Comparison of ENCODE assay signal across 8 mouse cellular contexts in genomic region chr16:17722461-17723324, GRCm38 (mm10). TPM values are rescaled to one million over a fixed set of nuclear protein-coding genes. Genes with fewer than 3 reads are reported as not detected.
DNase-seq lines count a peak whose midpoint lies in the region; ATAC-seq and TF ChIP-seq lines count a peak whose summit lies in the region.

No protein-coding gene starts in this region.

- H3K9me3 ChIP-seq in G1E (replicated peaks): no peaks in the 10 kb centered on the region
- H3K9me3 ChIP-seq in forebrain, postnatal 0 days (ENCODE audit: low read length): no peaks in the 10 kb centered on the region
- H3K9me3 ChIP-seq in lung, embryonic 16.5 days (ENCODE audit: control insufficient read depth, low read length): no peaks in the 10 kb centered on the region

- H3K4me1 ChIP-seq in G1E (ENCODE audit: insufficient read depth, low read depth, low read length): peaks cover 30% of the 10 kb centered on the region
- H3K4me1 ChIP-seq in forebrain, postnatal 0 days (ENCODE audit: insufficient read depth): peaks cover 7% of the 10 kb centered on the region
- H3K4me1 ChIP-seq in lung, embryonic 16.5 days (replicated peaks; ENCODE audit: control insufficient read depth, insufficient read depth, low read length): peaks cover 19% of the 10 kb centered on the region

- H3K36me3 ChIP-seq in G1E (replicated peaks): peaks cover 23% of the 10 kb centered on the region
- no peaks in the 10 kb centered on the region for H3K36me3 ChIP-seq in forebrain, postnatal 0 days (ENCODE audit: insufficient read depth)
- H3K36me3 ChIP-seq in lung, embryonic 16.5 days (ENCODE audit: control insufficient read depth, insufficient read depth, low read length): no peaks in the 10 kb centered on the region

- H3K4me2 ChIP-seq in forebrain, postnatal 0 days (ENCODE audit: low read depth): peak overlapping the region; percentile 90
- H3K4me2 ChIP-seq in lung, embryonic 16.5 days (ENCODE audit: low read depth, low read length): peak overlapping the region; percentile 86

- H3K9ac ChIP-seq in forebrain, postnatal 0 days: peak overlapping the region; percentile 87
- peak overlapping the region; percentile 95 for H3K9ac ChIP-seq in lung, embryonic 16.5 days (ENCODE audit: low read length)

- no peak for TF ChIP-seq CTCF in G1E (IDR thresholded peaks at IDR 0.05; ENCODE audit: low read depth, low read length)
- peak; percentile 63 for TF ChIP-seq CTCF in forebrain, postnatal 0 days (IDR thresholded peaks at IDR 0.05; ENCODE audit: low read depth)

- H3K4me3 ChIP-seq in G1E (ENCODE audit: low read depth, low read length): peak overlapping the region; percentile 78
- peak overlapping the region; percentile 94 for H3K4me3 ChIP-seq in forebrain, postnatal 0 days (ENCODE audit: low read depth, low read length)
- peak overlapping the region; percentile 95 for H3K4me3 ChIP-seq in lung, embryonic 16.5 days (ENCODE audit: low read length)

- ATAC-seq in G1E (ENCODE audit: extremely low read depth, insufficient number of reproducible peaks, low FRiP score, poor library complexity, severe bottlenecking): peak; percentile 64
- ATAC-seq in forebrain, postnatal 0 days: peak; percentile 95
- peak; percentile 84 to 88 for ATAC-seq in hematopoietic stem cell, adult 5-6 weeks (replicated peaks in 1 of 2; ENCODE audit: insufficient read depth in 1 of 2, low FRiP score in 2 of 2, low TSS enrichment in 1 of 2, low read depth in 1 of 2, poor library complexity in 2 of 2, severe bottlenecking in 2 of 2)
- peak; percentile 90 for ATAC-seq in lung, embryonic 16.5 days (ENCODE audit: low read depth)

- 2% methylated on average over 44 of the region's 44 CpGs for WGBS in forebrain, postnatal 0 days
- 2% methylated on average over 42 of the region's 44 CpGs for WGBS in lung, embryonic 16.5 days

- H3K27ac ChIP-seq in forebrain, postnatal 0 days (ENCODE audit: low read depth, low read length): peak overlapping the region; percentile 76
- peak overlapping the region; percentile 83 for H3K27ac ChIP-seq in lung, embryonic 16.5 days (ENCODE audit: low read length)

- peak; percentile 86 for DNase-seq in G1E (ENCODE audit: low spot score)
- DNase-seq in cerebellum, adult 18-20 months: peak; percentile 89 to 93
- DNase-seq in forebrain, postnatal 0 days: peak; percentile 93
- DNase-seq in layer of hippocampus, adult 9-10 months (ENCODE audit: low spot score): peak; percentile 68
- DNase-seq in ovary, postnatal 10 days (ENCODE audit: low spot score): peak; percentile 80
- peak; percentile 87 to 88 for DNase-seq in thymus, postnatal 10 days (ENCODE audit: low spot score in 2 of 2)

- no peaks in the 10 kb centered on the region for H3K27me3 ChIP-seq in G1E (ENCODE audit: insufficient read depth, low read length)
- H3K27me3 ChIP-seq in forebrain, postnatal 0 days (ENCODE audit: insufficient read depth, low read length): no peaks in the 10 kb centered on the region
- H3K27me3 ChIP-seq in lung, embryonic 16.5 days (ENCODE audit: control insufficient read depth, insufficient read depth, low read depth, low read length): no peaks in the 10 kb centered on the region

RNA-seq across cellular contexts. Expression of gene Med15, which starts 10.0 kb away (rescaled TPM):
- 80.8 and 97.0 TPM in 2 replicates for total RNA-seq in G1E (2014; fragmentation: Nextera tagmentation)
- 20.3 and 23.4 TPM in 2 replicates for total RNA-seq in G1E (2017)
- polyA plus RNA-seq in G1E (2012): 221 and 227 TPM in 2 replicates
- total RNA-seq in forebrain, postnatal 0 days (2014; rRNA removed): 45.6 and 48.5 TPM in 2 replicates
- 40.9 and 46.9 TPM in 2 replicates for polyA plus RNA-seq in forebrain, postnatal 0 days (2015; fragmentation: Nextera tagmentation; extraction: Ambion mirVana)
- total RNA-seq in hematopoietic stem cell, adult 5-6 weeks (2017): 27.4 and 31.3 TPM in 2 replicates
- 46.0 and 47.1 TPM in 2 replicates for polyA plus RNA-seq in lung, embryonic 16.5 days (2015; fragmentation: Nextera tagmentation; extraction: Ambion mirVana)

RNA-seq across cellular contexts. Expression of gene Klhl22, which starts 36.7 kb away (rescaled TPM):
- total RNA-seq in G1E (2014; fragmentation: Nextera tagmentation) (not detected in 2 replicates), G1E (2017) (0.06 and 2.1 TPM in 2 replicates)
- not detected in 2 replicates for polyA plus RNA-seq in G1E (2012)
- 117 and 162 TPM in 2 replicates for total RNA-seq in forebrain, postnatal 0 days (2014; rRNA removed)
- polyA plus RNA-seq in forebrain, postnatal 0 days (2015; fragmentation: Nextera tagmentation; extraction: Ambion mirVana): 69.6 and 73.8 TPM in 2 replicates
- 16.0 and 23.1 TPM in 2 replicates for total RNA-seq in hematopoietic stem cell, adult 5-6 weeks (2017)
- polyA plus RNA-seq in lung, embryonic 16.5 days (2015; fragmentation: Nextera tagmentation; extraction: Ambion mirVana): 59.0 and 62.8 TPM in 2 replicates

Comparison
In these comparisons a context has a peak if more than half of its experiments do, and no peak if none do; other contexts are left out.
1. Peak in every context shown above with its lines: DNase-seq, ATAC-seq, H3K4me3 ChIP-seq and H3K27ac ChIP-seq.